Mouse (Mus musculus): ENCODE measurements around the gene Hsdl1. TPM values are rescaled to one million over a fixed set of nuclear protein-coding genes. Genes with fewer than 3 reads are reported as not detected.

Hsdl1 gene
- polyA plus RNA-seq, 1 experiment, result 20.6 TPM

GRCm38 (mm10) chr8:119590348-119590747, 15.4 kb upstream of the Hsdl1 start:
- H3K4me1 ChIP-seq (ENCODE audit: control insufficient read depth, insufficient read depth, low read length), result peaks cover 4% of the 10 kb centered on the region
- H3K36me3 ChIP-seq (ENCODE audit: control insufficient read depth, insufficient read depth, low read length, poor library complexity, severe bottlenecking), result no peaks in the 10 kb centered on the region
- no peak overlapping the region for H3K4me3 ChIP-seq (ENCODE audit: low read depth, low read length)
- H3K9me3 ChIP-seq (replicated peaks; ENCODE audit: control insufficient read depth, insufficient read depth, low read length, poor library complexity, severe bottlenecking), result peaks cover 12% of the 10 kb centered on the region
- no peak overlapping the region for H3K9ac ChIP-seq (ENCODE audit: low read depth, poor library complexity, severe bottlenecking)
- no peaks in the 10 kb centered on the region for H3K27me3 ChIP-seq (ENCODE audit: control insufficient read depth, insufficient read depth, low read length, poor library complexity, severe bottlenecking)
- H3K27ac ChIP-seq (ENCODE audit: insufficient read depth, low read length), result no peak overlapping the region
- TF ChIP-seq EP300 (IDR thresholded peaks at IDR 0.05; ENCODE audit: insufficient read depth, low read depth, low read length) (no peak), CTCF (IDR thresholded peaks at IDR 0.05; ENCODE audit: low read depth, low read length) (no peak)

- H3K4me3 ChIP-seq (ENCODE audit: low read depth, low read length), result no peak overlapping the region
- no peaks in the 10 kb centered on the region for H3K36me3 ChIP-seq (ENCODE audit: control insufficient read depth, insufficient read depth, low read length, poor library complexity, severe bottlenecking)
- H3K4me1 ChIP-seq (ENCODE audit: control insufficient read depth, insufficient read depth, low read length), result peaks cover 4% of the 10 kb centered on the region
- H3K9me3 ChIP-seq (replicated peaks; ENCODE audit: control insufficient read depth, insufficient read depth, low read length, poor library complexity, severe bottlenecking), result peaks cover 12% of the 10 kb centered on the region
- no peak overlapping the region for H3K27ac ChIP-seq (ENCODE audit: insufficient read depth, low read length)
- no peak overlapping the region for H3K9ac ChIP-seq (ENCODE audit: low read depth, poor library complexity, severe bottlenecking)
- H3K27me3 ChIP-seq (ENCODE audit: control insufficient read depth, insufficient read depth, low read length, poor library complexity, severe bottlenecking), result no peaks in the 10 kb centered on the region
- TF ChIP-seq EP300 (IDR thresholded peaks at IDR 0.05; ENCODE audit: insufficient read depth, low read depth, low read length) (0 out of 2 replicates have a peak, but pooled peaks have one; percentile 21), POLR2A (IDR thresholded peaks at IDR 0.05; ENCODE audit: insufficient read depth, low read length) (no peak), CTCF (IDR thresholded peaks at IDR 0.05; ENCODE audit: low read depth, low read length) (no peak)
Measured at GRCm38 (mm10) chr8:119588844-119589243, 13.9 kb upstream of the Hsdl1 start.

GRCm38 (mm10) chr8:119588321-119588720, 13.3 kb upstream of the Hsdl1 start:
- peaks cover 4% of the 10 kb centered on the region for H3K4me1 ChIP-seq (ENCODE audit: control insufficient read depth, insufficient read depth, low read length)
- no peak overlapping the region for H3K4me3 ChIP-seq (ENCODE audit: low read depth, low read length)
- peaks cover 12% of the 10 kb centered on the region for H3K9me3 ChIP-seq (replicated peaks; ENCODE audit: control insufficient read depth, insufficient read depth, low read length, poor library complexity, severe bottlenecking)
- no peak overlapping the region for H3K9ac ChIP-seq (ENCODE audit: low read depth, poor library complexity, severe bottlenecking)
- H3K27me3 ChIP-seq (ENCODE audit: control insufficient read depth, insufficient read depth, low read length, poor library complexity, severe bottlenecking), result no peaks in the 10 kb centered on the region
- no peaks in the 10 kb centered on the region for H3K36me3 ChIP-seq (ENCODE audit: control insufficient read depth, insufficient read depth, low read length, poor library complexity, severe bottlenecking)
- no peak overlapping the region for H3K27ac ChIP-seq (ENCODE audit: insufficient read depth, low read length)
- TF ChIP-seq POLR2A (IDR thresholded peaks at IDR 0.05; ENCODE audit: insufficient read depth, low read length), result no peak

GRCm38 (mm10) chr8:119585901-119586300, 10.9 kb upstream of the Hsdl1 start:
- 0 out of 2 replicates have a peak, but pooled peaks have one; percentile 5 for TF ChIP-seq EP300 (IDR thresholded peaks at IDR 0.05; ENCODE audit: insufficient read depth, low read depth, low read length)
- TF ChIP-seq POLR2A (IDR thresholded peaks at IDR 0.05; ENCODE audit: insufficient read depth, low read length), result no peak
- no peak for TF ChIP-seq CTCF (IDR thresholded peaks at IDR 0.05; ENCODE audit: low read depth, low read length)
- Histone ChIP-seq H3K4me3 (ENCODE audit: low read depth, low read length) (peak overlapping the region; percentile 11), H3K27ac (ENCODE audit: insufficient read depth, low read length) (no peak overlapping the region), H3K9ac (ENCODE audit: low read depth, poor library complexity, severe bottlenecking) (peak overlapping the region; percentile 51), H3K27me3 (ENCODE audit: control insufficient read depth, insufficient read depth, low read length, poor library complexity, severe bottlenecking) (no peaks in the 10 kb centered on the region), H3K4me1 (ENCODE audit: control insufficient read depth, insufficient read depth, low read length) (peaks cover 4% of the 10 kb centered on the region), H3K36me3 (ENCODE audit: control insufficient read depth, insufficient read depth, low read length, poor library complexity, severe bottlenecking) (no peaks in the 10 kb centered on the region), H3K9me3 (replicated peaks; ENCODE audit: control insufficient read depth, insufficient read depth, low read length, poor library complexity, severe bottlenecking) (peaks cover 12% of the 10 kb centered on the region)

- Histone ChIP-seq H3K36me3 (ENCODE audit: control insufficient read depth, insufficient read depth, low read length, poor library complexity, severe bottlenecking) (no peaks in the 10 kb centered on the region), H3K27ac (ENCODE audit: insufficient read depth, low read length) (no peak overlapping the region), H3K27me3 (ENCODE audit: control insufficient read depth, insufficient read depth, low read length, poor library complexity, severe bottlenecking) (no peaks in the 10 kb centered on the region), H3K4me3 (ENCODE audit: low read depth, low read length) (no peak overlapping the region), H3K9me3 (replicated peaks; ENCODE audit: control insufficient read depth, insufficient read depth, low read length, poor library complexity, severe bottlenecking) (no peaks in the 10 kb centered on the region), H3K9ac (ENCODE audit: low read depth, poor library complexity, severe bottlenecking) (no peak overlapping the region), H3K4me1 (ENCODE audit: control insufficient read depth, insufficient read depth, low read length) (no peaks in the 10 kb centered on the region)
- no peak for TF ChIP-seq CTCF (IDR thresholded peaks at IDR 0.05; ENCODE audit: low read depth, low read length)
- no peak for TF ChIP-seq POLR2A (IDR thresholded peaks at IDR 0.05; ENCODE audit: insufficient read depth, low read length)
- TF ChIP-seq EP300 (IDR thresholded peaks at IDR 0.05; ENCODE audit: insufficient read depth, low read depth, low read length), result no peak
Measured at GRCm38 (mm10) chr8:119580441-119581161, 5.6 kb upstream of the Hsdl1 start.

GRCm38 (mm10) chr8:119579096-119579495, 4.1 kb upstream of the Hsdl1 start:
- H3K27ac ChIP-seq (ENCODE audit: insufficient read depth, low read length), result no peak overlapping the region
- TF ChIP-seq POLR2A (IDR thresholded peaks at IDR 0.05; ENCODE audit: insufficient read depth, low read length) (no peak), CTCF (IDR thresholded peaks at IDR 0.05; ENCODE audit: low read depth, low read length) (no peak), EP300 (IDR thresholded peaks at IDR 0.05; ENCODE audit: insufficient read depth, low read depth, low read length) (no peak)

More at GRCm38 (mm10) chr8:119579096-119579495, 4.1 kb upstream of the Hsdl1 start:
- Histone ChIP-seq H3K9ac (ENCODE audit: low read depth, poor library complexity, severe bottlenecking) (0 out of 2 replicates have a peak overlapping the region, but pooled peaks have one; percentile 0), H3K27me3 (ENCODE audit: control insufficient read depth, insufficient read depth, low read length, poor library complexity, severe bottlenecking) (no peaks in the 10 kb centered on the region), H3K36me3 (ENCODE audit: control insufficient read depth, insufficient read depth, low read length, poor library complexity, severe bottlenecking) (no peaks in the 10 kb centered on the region), H3K4me3 (ENCODE audit: low read depth, low read length) (no peak overlapping the region), H3K4me1 (ENCODE audit: control insufficient read depth, insufficient read depth, low read length) (no peaks in the 10 kb centered on the region), H3K9me3 (replicated peaks; ENCODE audit: control insufficient read depth, insufficient read depth, low read length, poor library complexity, severe bottlenecking) (no peaks in the 10 kb centered on the region)

Data from ES-Bruce4 (cell line).